Mouse (Mus musculus): ENCODE results near the gene Erc2. TPM values are rescaled to one million over a fixed set of nuclear protein-coding genes. Genes with fewer than 3 reads are reported as not detected.

The Erc2 gene
- polyA plus RNA-seq, 1 experiment from 2014 or later = 33.9 TPM

DNA sequence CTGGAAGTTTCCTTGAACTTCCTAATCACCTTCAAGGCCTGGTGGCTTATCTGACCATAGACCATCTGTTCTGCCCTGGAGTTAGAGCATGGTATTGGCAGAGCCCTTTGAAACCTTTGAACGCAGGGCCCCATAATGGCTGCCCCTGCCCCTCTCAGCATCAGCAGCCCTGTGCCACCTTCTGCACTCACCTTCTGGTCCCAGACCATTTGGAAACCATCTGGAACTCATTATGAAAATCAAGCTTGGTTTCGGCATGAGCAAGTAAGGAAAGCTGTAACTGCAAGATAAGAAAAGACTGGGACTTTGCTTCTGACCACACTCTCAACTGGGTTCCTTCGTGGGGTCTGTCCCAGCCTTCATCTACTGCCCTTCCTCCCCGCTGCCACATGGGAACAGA is 796.3 kb downstream of the Erc2 start:
- H3K4me3 ChIP-seq (ENCODE audit: low read depth, low read length) = no peak overlapping the region
- DNase-seq (ENCODE audit: low spot score) (no peak), ATAC-seq (ENCODE audit: low FRiP score) (no peak)
- H3K4me2 ChIP-seq (replicated peaks; ENCODE audit: low read depth, low read length) = no peak overlapping the region
- H3K9me3 ChIP-seq (ENCODE audit: control insufficient read depth, low read length) = no peaks in the 10 kb centered on the region
- WGBS = 66% methylated on average over 4 of the region's 4 CpGs
- H3K27me3 ChIP-seq (ENCODE audit: control insufficient read depth, insufficient read depth, low read length) = no peaks in the 10 kb centered on the region
- H3K27ac ChIP-seq (ENCODE audit: low read depth, low read length) = no peak overlapping the region
- no peaks in the 10 kb centered on the region for H3K36me3 ChIP-seq (ENCODE audit: control insufficient read depth, insufficient read depth, low read length)
- H3K4me1 ChIP-seq (replicated peaks; ENCODE audit: control insufficient read depth, insufficient read depth, low read length) = no peaks in the 10 kb centered on the region
- no peak overlapping the region for H3K9ac ChIP-seq (ENCODE audit: low read depth, low read length)

DNA sequence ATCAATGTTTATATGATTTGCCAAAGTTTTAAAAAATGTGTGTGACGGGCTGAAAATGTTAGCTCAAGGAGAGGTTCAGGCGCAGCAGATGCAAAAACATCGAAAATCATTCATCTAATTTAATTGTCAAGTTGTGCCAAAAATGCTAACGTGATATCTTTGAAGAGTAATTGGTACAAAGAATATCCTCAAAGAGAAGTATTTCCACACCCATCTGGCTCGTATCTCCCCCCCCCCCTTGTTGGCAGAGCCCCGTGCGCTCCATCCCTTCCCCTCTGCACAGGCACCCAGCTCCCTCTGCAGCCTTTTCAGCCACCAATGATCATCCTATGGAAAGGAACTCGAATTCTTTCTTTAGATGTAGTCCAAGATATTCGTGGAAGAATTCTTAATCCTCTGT is 797.0 kb downstream of the Erc2 start:
- no peak overlapping the region for H3K4me3 ChIP-seq (ENCODE audit: low read depth, low read length)
- ATAC-seq (ENCODE audit: low FRiP score) (no peak), DNase-seq (ENCODE audit: low spot score) (no peak)
- WGBS = 75% methylated on average over 9 of the region's 9 CpGs
- no peaks in the 10 kb centered on the region for H3K4me1 ChIP-seq (replicated peaks; ENCODE audit: control insufficient read depth, insufficient read depth, low read length)
- no peak overlapping the region for H3K4me2 ChIP-seq (replicated peaks; ENCODE audit: low read depth, low read length)
- H3K36me3 ChIP-seq (ENCODE audit: control insufficient read depth, insufficient read depth, low read length) = no peaks in the 10 kb centered on the region
- H3K9ac ChIP-seq (ENCODE audit: low read depth, low read length) = no peak overlapping the region
- no peaks in the 10 kb centered on the region for H3K27me3 ChIP-seq (ENCODE audit: control insufficient read depth, insufficient read depth, low read length)
- no peak overlapping the region for H3K27ac ChIP-seq (ENCODE audit: low read depth, low read length)
- H3K9me3 ChIP-seq (ENCODE audit: control insufficient read depth, low read length) = no peaks in the 10 kb centered on the region

DNA sequence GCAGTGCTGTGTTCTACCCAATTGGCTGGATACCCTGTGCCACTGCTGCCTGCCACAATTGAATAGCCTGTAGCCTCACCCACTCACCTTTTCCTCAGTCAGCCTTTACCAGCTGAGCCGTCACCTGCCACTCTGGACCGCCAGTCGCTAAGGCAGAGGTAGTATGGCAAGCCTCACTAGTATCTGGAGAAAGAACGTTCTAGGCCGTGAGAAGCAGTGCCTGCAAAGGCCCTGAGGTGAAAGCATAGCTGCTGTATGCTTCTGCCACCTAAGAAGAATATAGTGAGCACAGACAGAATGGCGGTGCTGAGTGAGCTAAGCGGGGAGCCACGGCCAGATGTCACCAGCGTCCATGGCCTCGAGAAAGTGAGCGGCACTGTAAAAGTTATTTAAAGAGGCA is 798.4 kb downstream of the Erc2 start:
- H3K4me1 ChIP-seq (replicated peaks; ENCODE audit: control insufficient read depth, insufficient read depth, low read length) = no peaks in the 10 kb centered on the region

DNA sequence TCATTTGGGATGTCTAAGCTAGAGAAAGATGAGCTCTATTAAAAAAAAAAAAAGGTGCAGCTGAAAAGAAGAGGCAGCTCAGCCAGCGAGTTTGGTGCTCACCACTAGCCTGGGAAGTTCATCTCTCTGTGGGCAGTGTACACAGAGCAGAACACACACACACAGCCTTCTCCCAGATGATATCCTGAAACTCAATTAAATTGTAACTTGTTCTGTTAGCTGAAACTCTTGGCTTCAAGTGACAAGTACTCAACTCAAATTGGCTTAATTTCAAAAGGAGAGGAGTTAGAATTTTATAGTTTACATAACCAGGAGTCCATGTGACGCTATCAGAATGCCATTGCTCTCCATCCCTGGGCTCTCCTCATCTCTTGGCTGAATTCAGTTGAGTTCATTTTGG is 804.4 kb downstream of the Erc2 start:
- 83% methylated on average over 2 of the region's 2 CpGs for WGBS
- Histone ChIP-seq H3K27ac (ENCODE audit: low read depth, low read length) (no peak overlapping the region), H3K9me3 (ENCODE audit: control insufficient read depth, low read length) (no peaks in the 10 kb centered on the region), H3K36me3 (ENCODE audit: control insufficient read depth, insufficient read depth, low read length) (no peaks in the 10 kb centered on the region), H3K4me3 (ENCODE audit: low read depth, low read length) (no peak overlapping the region), H3K4me1 (replicated peaks; ENCODE audit: control insufficient read depth, insufficient read depth, low read length) (no peaks in the 10 kb centered on the region), H3K27me3 (ENCODE audit: control insufficient read depth, insufficient read depth, low read length) (no peaks in the 10 kb centered on the region), H3K9ac (ENCODE audit: low read depth, low read length) (no peak overlapping the region), H3K4me2 (replicated peaks; ENCODE audit: low read depth, low read length) (no peak overlapping the region)
- no peak for ATAC-seq (ENCODE audit: low FRiP score)
- no peak for DNase-seq (ENCODE audit: low spot score)

More for the DNA sequence above, 798.4 kb downstream of the Erc2 start:
- no peak overlapping the region for H3K27ac ChIP-seq (ENCODE audit: low read depth, low read length)
- H3K9me3 ChIP-seq (ENCODE audit: control insufficient read depth, low read length) = no peaks in the 10 kb centered on the region
- no peaks in the 10 kb centered on the region for H3K36me3 ChIP-seq (ENCODE audit: control insufficient read depth, insufficient read depth, low read length)
- no peak overlapping the region for H3K4me2 ChIP-seq (replicated peaks; ENCODE audit: low read depth, low read length)
- DNase-seq (ENCODE audit: low spot score) = no peak
- H3K27me3 ChIP-seq (ENCODE audit: control insufficient read depth, insufficient read depth, low read length) = no peaks in the 10 kb centered on the region
- no peak for ATAC-seq (ENCODE audit: low FRiP score)
- H3K4me3 ChIP-seq (ENCODE audit: low read depth, low read length) = no peak overlapping the region
- H3K9ac ChIP-seq (ENCODE audit: low read depth, low read length) = no peak overlapping the region
- WGBS = 91% methylated on average over 11 of the region's 11 CpGs

DNA sequence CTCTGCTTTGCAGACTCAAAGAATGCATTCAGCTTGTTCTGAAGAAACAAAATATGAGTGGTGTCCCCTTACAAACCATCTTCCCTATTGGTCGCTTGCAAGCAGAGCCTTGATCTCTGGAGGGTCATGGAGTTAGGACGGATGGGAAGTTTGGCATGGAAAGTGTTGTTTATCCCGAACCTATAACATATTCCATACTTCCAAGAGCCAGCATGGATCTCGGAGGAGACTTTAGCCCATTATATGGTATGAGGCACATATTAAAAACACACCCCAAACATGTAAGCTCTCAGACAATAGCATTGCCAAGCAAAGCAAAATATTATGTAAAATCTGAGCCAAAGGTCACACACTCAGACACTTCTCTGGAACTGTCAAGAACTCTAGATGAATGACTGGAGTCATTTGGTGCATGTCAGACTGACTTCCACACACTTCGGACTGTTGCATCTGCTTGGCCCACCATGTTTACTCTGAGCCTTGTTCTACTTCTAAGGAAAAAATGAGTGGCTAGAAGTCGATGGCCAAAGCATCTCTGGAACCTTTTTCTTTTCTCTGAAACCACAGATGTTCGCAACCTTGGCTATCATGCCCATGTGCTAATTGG is 809.6 kb downstream of the Erc2 start:
- no peak overlapping the region for H3K4me3 ChIP-seq (ENCODE audit: low read depth, low read length)
- no peaks in the 10 kb centered on the region for H3K36me3 ChIP-seq (ENCODE audit: control insufficient read depth, insufficient read depth, low read length)
- 84% methylated on average over 7 of the region's 7 CpGs for WGBS
- no peaks in the 10 kb centered on the region for H3K9me3 ChIP-seq (ENCODE audit: control insufficient read depth, low read length)
- H3K4me1 ChIP-seq (replicated peaks; ENCODE audit: control insufficient read depth, insufficient read depth, low read length) = no peaks in the 10 kb centered on the region
- ATAC-seq (ENCODE audit: low FRiP score) (no peak), DNase-seq (ENCODE audit: low spot score) (no peak)
- no peaks in the 10 kb centered on the region for H3K27me3 ChIP-seq (ENCODE audit: control insufficient read depth, insufficient read depth, low read length)
- H3K4me2 ChIP-seq (replicated peaks; ENCODE audit: low read depth, low read length) = no peak overlapping the region
- H3K27ac ChIP-seq (ENCODE audit: low read depth, low read length) = no peak overlapping the region
- H3K9ac ChIP-seq (ENCODE audit: low read depth, low read length) = no peak overlapping the region

DNA sequence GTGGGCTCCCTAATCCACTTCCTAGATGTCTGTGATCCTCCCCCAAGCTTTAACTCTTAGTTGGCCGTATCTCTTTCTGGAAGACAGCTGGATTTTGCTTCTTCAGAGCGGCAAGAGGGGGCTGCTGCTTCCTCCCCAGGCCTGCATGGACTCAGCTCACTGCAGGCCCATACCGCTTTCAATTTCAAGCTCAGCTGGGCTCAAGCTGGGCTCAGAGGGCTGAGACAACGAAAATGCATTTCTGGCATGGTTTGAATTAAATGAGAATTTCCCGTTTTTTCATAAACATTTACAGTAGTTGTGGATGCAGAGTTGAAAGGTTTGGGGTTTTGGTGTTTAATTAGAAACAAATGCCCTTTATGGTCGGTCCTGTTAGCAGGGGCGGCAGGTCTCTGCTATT is 812.8 kb downstream of the Erc2 start:
- Histone ChIP-seq H3K4me3 (ENCODE audit: low read depth, low read length) (no peak overlapping the region), H3K9ac (ENCODE audit: low read depth, low read length) (no peak overlapping the region), H3K4me1 (replicated peaks; ENCODE audit: control insufficient read depth, insufficient read depth, low read length) (no peaks in the 10 kb centered on the region), H3K4me2 (replicated peaks; ENCODE audit: low read depth, low read length) (no peak overlapping the region), H3K27ac (ENCODE audit: low read depth, low read length) (no peak overlapping the region), H3K9me3 (ENCODE audit: control insufficient read depth, low read length) (no peaks in the 10 kb centered on the region), H3K36me3 (ENCODE audit: control insufficient read depth, insufficient read depth, low read length) (no peaks in the 10 kb centered on the region), H3K27me3 (ENCODE audit: control insufficient read depth, insufficient read depth, low read length) (no peaks in the 10 kb centered on the region; the same call in 1 of the 2 replicates)
- ATAC-seq (ENCODE audit: low FRiP score) = no peak
- DNase-seq (ENCODE audit: low spot score) = no peak
- WGBS = 64% methylated on average over 7 of the region's 7 CpGs

DNA sequence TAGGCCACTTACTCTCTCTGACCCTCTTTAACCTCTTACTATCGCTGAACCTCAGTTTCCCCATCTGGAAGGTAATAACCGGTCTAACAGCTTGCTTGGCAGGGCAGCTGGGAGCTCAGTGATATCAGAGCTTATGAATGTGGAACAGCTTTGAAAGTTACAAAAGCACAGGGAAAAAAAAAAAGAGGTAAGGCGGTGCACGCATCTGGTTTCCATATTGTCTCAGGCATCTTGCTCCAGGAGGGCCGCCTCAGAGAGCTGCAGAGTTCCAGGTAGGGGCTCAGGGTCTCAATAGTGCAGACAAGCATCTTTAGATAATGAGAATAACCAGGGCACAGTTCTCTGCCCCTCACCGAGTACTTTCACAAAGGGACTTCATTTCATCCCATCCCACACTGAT is 816.9 kb downstream of the Erc2 start:
- Histone ChIP-seq H3K27ac (ENCODE audit: low read depth, low read length) (no peak overlapping the region), H3K9me3 (ENCODE audit: control insufficient read depth, low read length) (no peaks in the 10 kb centered on the region), H3K27me3 (ENCODE audit: control insufficient read depth, insufficient read depth, low read length) (peaks cover 10% of the 10 kb centered on the region), H3K9ac (ENCODE audit: low read depth, low read length) (no peak overlapping the region), H3K4me2 (replicated peaks; ENCODE audit: low read depth, low read length) (no peak overlapping the region), H3K4me3 (ENCODE audit: low read depth, low read length) (no peak overlapping the region), H3K36me3 (ENCODE audit: control insufficient read depth, insufficient read depth, low read length) (no peaks in the 10 kb centered on the region), H3K4me1 (replicated peaks; ENCODE audit: control insufficient read depth, insufficient read depth, low read length) (no peaks in the 10 kb centered on the region; the same call in 1 of the 2 replicates)
- 75% methylated on average over 6 of the region's 6 CpGs for WGBS
- DNase-seq (ENCODE audit: low spot score) (no peak), ATAC-seq (ENCODE audit: low FRiP score) (no peak)

DNA sequence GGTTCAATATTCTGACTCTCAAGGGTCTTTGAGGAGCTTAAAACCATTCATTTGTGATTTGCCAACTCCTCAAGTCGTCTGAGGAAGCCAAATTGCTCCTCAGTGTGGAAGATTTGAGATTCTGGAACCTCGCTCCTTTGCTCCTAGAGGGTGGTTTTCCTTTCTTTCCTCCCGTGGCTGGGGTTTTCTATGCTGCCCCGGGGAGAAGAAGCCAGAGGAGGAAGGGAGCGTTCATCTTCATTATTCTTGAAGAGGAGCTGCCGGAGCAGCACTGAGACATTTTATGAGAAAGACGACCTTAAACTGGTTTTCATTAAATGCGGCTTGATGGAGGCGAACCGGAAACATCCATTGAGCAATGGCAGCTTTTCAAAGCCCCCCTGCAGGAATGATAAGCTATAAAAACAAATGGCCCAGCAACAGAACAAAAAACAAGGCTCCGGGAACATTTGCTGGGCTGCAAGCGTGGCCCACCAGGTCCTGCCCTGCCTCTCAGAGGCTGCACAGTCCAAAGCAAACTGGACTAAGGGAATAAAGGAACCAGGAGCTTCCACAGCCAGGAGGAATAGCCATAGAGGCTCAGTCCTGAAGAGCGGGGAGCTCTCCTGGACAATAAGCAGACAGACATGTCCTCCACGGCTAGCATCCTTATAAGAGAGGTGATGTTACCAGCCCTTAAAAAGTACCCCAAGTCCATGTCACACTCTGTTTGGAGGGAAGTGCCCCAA is 819.2 kb downstream of the Erc2 start:
- Histone ChIP-seq H3K4me3 (ENCODE audit: low read depth, low read length) (no peak overlapping the region), H3K27me3 (ENCODE audit: control insufficient read depth, insufficient read depth, low read length) (peaks cover 21% of the 10 kb centered on the region), H3K4me2 (replicated peaks; ENCODE audit: low read depth, low read length) (no peak overlapping the region), H3K27ac (ENCODE audit: low read depth, low read length) (no peak overlapping the region), H3K36me3 (ENCODE audit: control insufficient read depth, insufficient read depth, low read length) (no peaks in the 10 kb centered on the region), H3K9ac (ENCODE audit: low read depth, low read length) (no peak overlapping the region), H3K4me1 (replicated peaks; ENCODE audit: control insufficient read depth, insufficient read depth, low read length) (no peaks in the 10 kb centered on the region; the same call in 1 of the 2 replicates), H3K9me3 (ENCODE audit: control insufficient read depth, low read length) (no peaks in the 10 kb centered on the region)
- WGBS = 29% methylated on average over 14 of the region's 14 CpGs
- ATAC-seq (ENCODE audit: low FRiP score) (no peak), DNase-seq (ENCODE audit: low spot score) (no peak)

Measured in hindbrain, embryonic 11.5 days (tissue).